Mouse (Mus musculus) CD4-positive, CD25-positive, alpha-beta regulatory T cell, adult 2 months (primary cell): ENCODE results near the gene Gm12886.

Source experiments
- DNase-seq: peaks from one replicate; pipeline ENCODE4 v3.0.0-alpha.2; 2012; ENCODE audit warnings: low read depth, low spot score

The Gm12886 gene

GRCm38 (mm10) chr4:121422999-121423398 is at the start of gene Gm12886:
Gene Gm12886, minus strand, starts transcription at chr4:121423099.
- no peak for DNase-seq
